ENCODE assay signal across 8 mouse cellular contexts in the genomic region with DNA sequence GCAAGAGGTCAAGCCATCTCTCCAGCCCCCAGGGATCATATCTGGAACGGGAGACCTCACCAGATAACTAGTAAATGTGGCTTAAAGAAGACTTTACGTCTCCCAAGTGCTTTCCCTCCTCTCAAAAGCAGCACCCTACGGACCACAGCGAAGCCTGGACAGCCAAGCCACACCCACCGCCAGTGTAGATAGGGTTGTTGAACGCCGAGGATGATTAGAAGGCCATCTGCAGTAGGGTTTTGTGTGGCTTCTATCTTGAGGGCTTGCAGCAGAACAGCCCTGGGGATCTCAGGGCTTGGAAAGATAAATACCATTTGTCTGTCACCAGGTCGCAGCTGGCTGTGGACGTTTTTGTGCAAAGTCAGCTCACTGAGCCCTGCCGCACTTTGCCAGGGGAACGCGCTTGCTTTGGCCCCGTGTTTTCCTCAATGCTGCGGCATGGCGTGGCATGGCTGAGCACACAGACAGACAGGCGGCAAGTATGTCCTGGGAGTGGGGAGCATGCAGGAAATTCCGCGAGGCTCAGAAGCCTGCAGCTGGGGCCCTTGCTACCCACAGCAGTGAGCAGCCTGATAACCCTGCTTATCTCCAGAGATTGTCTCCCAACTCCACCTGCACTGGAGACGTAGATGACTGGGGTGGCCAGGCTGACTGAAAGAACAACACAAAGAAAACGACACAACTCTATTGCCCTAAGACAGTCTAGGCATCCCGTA. TPM values are rescaled to one million over a fixed set of nuclear protein-coding genes. Genes with fewer than 3 reads are reported as not detected.
DNase-seq lines count a peak whose midpoint lies in the region; ATAC-seq and TF ChIP-seq lines count a peak whose summit lies in the region.

No protein-coding gene starts in this region.

- no peaks in the 10 kb centered on the region; the same call in 1 of the 2 replicates for H3K4me1 ChIP-seq in forebrain, embryonic 14.5 days (ENCODE audit: control insufficient read depth, insufficient read depth, low read length)
- peaks cover 3% of the 10 kb centered on the region for H3K4me1 ChIP-seq in forebrain, embryonic 10.5 days
- H3K4me1 ChIP-seq in CH12.LX (ENCODE audit: control insufficient read depth in 1 of 2, insufficient read depth in 2 of 2) = peaks cover 12 to 37% of the 10 kb centered on the region in 2 experiments
- H3K4me1 ChIP-seq in hindbrain, embryonic 10.5 days (replicated peaks) = peaks cover 5% of the 10 kb centered on the region; the same call in 1 of the 2 replicates
- H3K4me1 ChIP-seq in liver, embryonic 15.5 days (replicated peaks) = peaks cover 8% of the 10 kb centered on the region

- H3K9me3 ChIP-seq in forebrain, embryonic 14.5 days (replicated peaks; ENCODE audit: control insufficient read depth, low read length) = no peaks in the 10 kb centered on the region
- no peaks in the 10 kb centered on the region; the same call in 1 of the 2 replicates for H3K9me3 ChIP-seq in forebrain, embryonic 10.5 days
- H3K9me3 ChIP-seq in CH12.LX (replicated peaks; ENCODE audit: low read length) = peaks cover 2% of the 10 kb centered on the region
- no peaks in the 10 kb centered on the region; the same call in 1 of the 2 replicates for H3K9me3 ChIP-seq in hindbrain, embryonic 10.5 days
- H3K9me3 ChIP-seq in liver, embryonic 15.5 days (replicated peaks) = no peaks in the 10 kb centered on the region

- H3K79me2 ChIP-seq in CH12.LX (replicated peaks; ENCODE audit: control insufficient read depth, extremely low read depth, insufficient read depth, poor library complexity, severe bottlenecking) = no peaks in the 10 kb centered on the region

- TF ChIP-seq POLR2A in CH12.LX (IDR thresholded peaks at IDR 0.05; ENCODE audit: low read depth, low read length) = no peak

- ATAC-seq in forebrain, embryonic 14.5 days = no peak
- ATAC-seq in liver, embryonic 15.5 days (ENCODE audit: insufficient read depth) = no peak
- ATAC-seq in megakaryocyte, adult 5-6 weeks (ENCODE audit: poor library complexity, severe bottlenecking) = no peak

- no peak overlapping the region for H3K27ac ChIP-seq in forebrain, embryonic 14.5 days (ENCODE audit: low read depth, low read length)
- H3K27ac ChIP-seq in forebrain, embryonic 10.5 days = no peak overlapping the region
- H3K27ac ChIP-seq in CH12.LX (ENCODE audit: insufficient read depth, low read depth) = no peak overlapping the region
- no peak overlapping the region; the same call in 1 of the 2 replicates for H3K27ac ChIP-seq in hindbrain, embryonic 10.5 days
- H3K27ac ChIP-seq in liver, embryonic 15.5 days (replicated peaks) = no peak overlapping the region

- TF ChIP-seq CTCF in CH12.LX (conservative IDR thresholded peaks at IDR 0.05 in 1 of 2, IDR thresholded peaks at IDR 0.05 in 1 of 2; ENCODE audit: low read depth in 2 of 2, low read length in 2 of 2) = no peak

- WGBS in forebrain, embryonic 14.5 days = 73% methylated on average over 21 of the region's 21 CpGs
- WGBS in forebrain, embryonic 10.5 days = 74% methylated on average over 21 of the region's 21 CpGs
- 54% methylated on average over 21 of the region's 21 CpGs for WGBS in hindbrain, embryonic 10.5 days
- WGBS in liver, embryonic 15.5 days (ENCODE audit: insufficient replicate concordance) = 23% methylated on average over 21 of the region's 21 CpGs

- dilution Hi-C loops in CH12.LX (cut with MboI; ENCODE audit: extremely low pct_ligation_motif_present, extremely low pct_unique_long_range_greater_than_20kb, low sequenced_read_pairs) = no loop called here

- H3K27me3 ChIP-seq in forebrain, embryonic 14.5 days (replicated peaks; ENCODE audit: control insufficient read depth, insufficient read depth, low read length) = no peaks in the 10 kb centered on the region
- H3K27me3 ChIP-seq in forebrain, embryonic 10.5 days (ENCODE audit: poor library complexity, severe bottlenecking) = peaks cover 2% of the 10 kb centered on the region; the same call in 1 of the 2 replicates
- no peaks in the 10 kb centered on the region for H3K27me3 ChIP-seq in CH12.LX (replicated peaks)
- no peaks in the 10 kb centered on the region for H3K27me3 ChIP-seq in hindbrain, embryonic 10.5 days (ENCODE audit: insufficient read depth, poor library complexity, severe bottlenecking)
- H3K27me3 ChIP-seq in liver, embryonic 15.5 days = no peaks in the 10 kb centered on the region

- peak overlapping the region; percentile 4; the same call in 1 of the 2 replicates for H3K4me2 ChIP-seq in forebrain, embryonic 14.5 days (ENCODE audit: low read length)
- no peak overlapping the region for H3K4me2 ChIP-seq in CH12.LX (ENCODE audit: insufficient read depth, low read depth, poor library complexity, severe bottlenecking)
- H3K4me2 ChIP-seq in liver, embryonic 15.5 days = peak overlapping the region; percentile 51

- no peak for TF ChIP-seq EP300 in CH12.LX (IDR thresholded peaks at IDR 0.05; ENCODE audit: low read length)

- H3K9ac ChIP-seq in forebrain, embryonic 14.5 days (ENCODE audit: low read length) = no peak overlapping the region
- H3K9ac ChIP-seq in CH12.LX (ENCODE audit: insufficient read depth, low read depth) = no peak overlapping the region
- H3K9ac ChIP-seq in liver, embryonic 15.5 days = no peak overlapping the region

- no peaks in the 10 kb centered on the region for H3K36me3 ChIP-seq in forebrain, embryonic 14.5 days (ENCODE audit: control insufficient read depth, insufficient read depth, low read length)
- no peaks in the 10 kb centered on the region for H3K36me3 ChIP-seq in forebrain, embryonic 10.5 days (replicated peaks)
- no peaks in the 10 kb centered on the region for H3K36me3 ChIP-seq in CH12.LX (replicated peaks in 1 of 2; ENCODE audit: control insufficient read depth in 1 of 2, insufficient read depth in 1 of 2, low read length in 1 of 2)
- no peaks in the 10 kb centered on the region for H3K36me3 ChIP-seq in hindbrain, embryonic 10.5 days
- no peaks in the 10 kb centered on the region for H3K36me3 ChIP-seq in liver, embryonic 15.5 days (replicated peaks)

- no peak for TF ChIP-seq RAD21 in CH12.LX (IDR thresholded peaks at IDR 0.05; ENCODE audit: low read depth, low read length)

- no peak for DNase-seq in forebrain, embryonic 14.5 days (ENCODE audit: low spot score)
- no peak for DNase-seq in forebrain, embryonic 10.5 days (ENCODE audit: extremely low spot score, low spot score)
- DNase-seq in CH12.LX (ENCODE audit: extremely low read depth) = no peak
- no peak for DNase-seq in hindbrain, embryonic 10.5 days (ENCODE audit: low spot score)
- DNase-seq in ovary, postnatal 10 days (ENCODE audit: low spot score) = no peak
- no peak for DNase-seq in ovary, adult 18-20 months (ENCODE audit: low spot score)

- in situ Hi-C loops in CH12.LX (cut with MboI; ENCODE audit: low pct_ligation_motif_present, low pct_unique_long_range_greater_than_20kb, low sequenced_read_pairs) = no loop called here

- H3K4me3 ChIP-seq in forebrain, embryonic 14.5 days (ENCODE audit: low read depth, low read length) = no peak overlapping the region
- H3K4me3 ChIP-seq in forebrain, embryonic 10.5 days = no peak overlapping the region
- H3K4me3 ChIP-seq in CH12.LX (replicated peaks in 1 of 3; ENCODE audit: low read depth in 2 of 3, low read length in 2 of 3, poor library complexity in 1 of 3) = no peak overlapping the region
- peak overlapping the region; percentile 13; the same call in 1 of the 2 replicates for H3K4me3 ChIP-seq in hindbrain, embryonic 10.5 days
- no peak overlapping the region for H3K4me3 ChIP-seq in liver, embryonic 15.5 days (replicated peaks)

TF ChIP-seq in CH12.LX, 34 proteins besides CTCF, POLR2A, EP300 and RAD21:
- TF ChIP-seq MXI1 (IDR thresholded peaks at IDR 0.05; ENCODE audit: low read depth, low read length) (no peak), JUN (IDR thresholded peaks at IDR 0.05; ENCODE audit: insufficient read depth, low read depth, low read length) (no peak), BHLHE40 (IDR thresholded peaks at IDR 0.05; ENCODE audit: low read depth, low read length) (peak; percentile 19; the same call in 1 of the 2 replicates), MAFK (IDR thresholded peaks at IDR 0.05; ENCODE audit: insufficient replicate concordance, low read length) (no peak), ZKSCAN1 (IDR thresholded peaks at IDR 0.05; ENCODE audit: borderline replicate concordance, low read depth, low read length) (no peak), ETS1 (conservative IDR thresholded peaks at IDR 0.05; ENCODE audit: low read depth, low read length) (no peak), PAX5 (IDR thresholded peaks at IDR 0.05; ENCODE audit: low read length) (no peak)

RNA-seq across cellular contexts. Expression of a gene that starts 15.9 kb away (rescaled TPM):
- polyA plus RNA-seq in forebrain, embryonic 14.5 days (2014; fragmentation: Nextera tagmentation; extraction: Ambion mirVana) = 18.4 and 19.9 TPM in 2 replicates
- polyA plus RNA-seq in forebrain, embryonic 10.5 days (2016; fragmentation: Nextera tagmentation; extraction: Ambion mirVana) = 14.3 and 14.5 TPM in 2 replicates
- total RNA-seq in CH12.LX (2012; rRNA removed) (7.4 and 8.1 TPM in 2 replicates), CH12.LX (2014; rRNA removed) (9.7 and 10.3 TPM in 2 replicates)
- 9.4 and 10.6 TPM in 2 replicates for polyA plus RNA-seq in CH12.LX (2012; ENCODE audit: insufficient read length, low read depth)
- polyA plus RNA-seq in hindbrain, embryonic 10.5 days (2016; fragmentation: Nextera tagmentation; extraction: Ambion mirVana) = 15.1 and 15.2 TPM in 2 replicates
- 17.3 and 19.8 TPM in 2 replicates for polyA plus RNA-seq in liver, embryonic 15.5 days (2015; fragmentation: Nextera tagmentation; extraction: Ambion mirVana)
- total RNA-seq in megakaryocyte, adult 5-6 weeks (2015) = 25.9 and 34.5 TPM in 2 replicates
- 39.5 and 40.5 TPM in 2 replicates for total RNA-seq in megakaryocyte, adult 5-6 weeks (2017)

RNA-seq across cellular contexts. Expression of a gene that starts 59.8 kb away (rescaled TPM):
- 17.0 and 18.5 TPM in 2 replicates for polyA plus RNA-seq in forebrain, embryonic 14.5 days (2014; fragmentation: Nextera tagmentation; extraction: Ambion mirVana)
- 116 and 117 TPM in 2 replicates for polyA plus RNA-seq in forebrain, embryonic 10.5 days (2016; fragmentation: Nextera tagmentation; extraction: Ambion mirVana)
- total RNA-seq in CH12.LX (2012; rRNA removed) (43.7 and 74.4 TPM in 2 replicates), CH12.LX (2014; rRNA removed) (70.0 and 77.8 TPM in 2 replicates)
- 109 and 110 TPM in 2 replicates for polyA plus RNA-seq in CH12.LX (2012; ENCODE audit: insufficient read length, low read depth)
- 66.1 and 92.1 TPM in 2 replicates for polyA plus RNA-seq in hindbrain, embryonic 10.5 days (2016; fragmentation: Nextera tagmentation; extraction: Ambion mirVana)
- polyA plus RNA-seq in liver, embryonic 15.5 days (2015; fragmentation: Nextera tagmentation; extraction: Ambion mirVana) = 77.6 and 79.9 TPM in 2 replicates
- 22.8 and 23.6 TPM in 2 replicates for total RNA-seq in megakaryocyte, adult 5-6 weeks (2015)
- 33.4 and 37.7 TPM in 2 replicates for total RNA-seq in megakaryocyte, adult 5-6 weeks (2017)
